Mouse (Mus musculus): Measurements from ENCODE around the gene Pde4b. TPM values are rescaled to one million over a fixed set of nuclear protein-coding genes. Genes with fewer than 3 reads are reported as not detected.
A peak's percentile ranks its signal among the peaks of the same experiment; 100 is the strongest.

Gene Pde4b
- total RNA-seq, 1 experiment from 2014 or later, result 214 TPM

- ATAC-seq (replicated peaks in 1 of 2; ENCODE audit: insufficient read depth in 1 of 2, low FRiP score in 2 of 2, low TSS enrichment in 1 of 2, low read depth in 1 of 2, poor library complexity in 2 of 2, severe bottlenecking in 2 of 2), result no peak
Measured at GRCm38 (mm10) chr4:102618609-102619008, 531.3 kb downstream of the Pde4b start.

- ATAC-seq (replicated peaks in 1 of 2; ENCODE audit: insufficient read depth in 1 of 2, low FRiP score in 2 of 2, low TSS enrichment in 1 of 2, low read depth in 1 of 2, poor library complexity in 2 of 2, severe bottlenecking in 2 of 2), result no peak
Measured at GRCm38 (mm10) chr4:102620179-102620910, 533.0 kb downstream of the Pde4b start.

GRCm38 (mm10) chr4:102621120-102621519 lies 533.8 kb downstream of the Pde4b start:
- ATAC-seq (replicated peaks in 1 of 2; ENCODE audit: insufficient read depth in 1 of 2, low FRiP score in 2 of 2, low TSS enrichment in 1 of 2, low read depth in 1 of 2, poor library complexity in 2 of 2, severe bottlenecking in 2 of 2), result no peak

GRCm38 (mm10) chr4:102622977-102623376 lies 535.6 kb downstream of the Pde4b start:
- ATAC-seq (replicated peaks in 1 of 2; ENCODE audit: insufficient read depth in 1 of 2, low FRiP score in 2 of 2, low TSS enrichment in 1 of 2, low read depth in 1 of 2, poor library complexity in 2 of 2, severe bottlenecking in 2 of 2), result no peak

- peak; percentile 50 to 71 for ATAC-seq (replicated peaks in 1 of 2; ENCODE audit: insufficient read depth in 1 of 2, low FRiP score in 2 of 2, low TSS enrichment in 1 of 2, low read depth in 1 of 2, poor library complexity in 2 of 2, severe bottlenecking in 2 of 2)
Measured at GRCm38 (mm10) chr4:102623789-102624611, 536.7 kb downstream of the Pde4b start.

- peak; percentile 85 to 86 for ATAC-seq (replicated peaks in 1 of 2; ENCODE audit: insufficient read depth in 1 of 2, low FRiP score in 2 of 2, low TSS enrichment in 1 of 2, low read depth in 1 of 2, poor library complexity in 2 of 2, severe bottlenecking in 2 of 2)
Measured at GRCm38 (mm10) chr4:102624937-102625336, 537.6 kb downstream of the Pde4b start.

GRCm38 (mm10) chr4:102627799-102628198 lies 540.5 kb downstream of the Pde4b start:
- ATAC-seq (replicated peaks in 1 of 2; ENCODE audit: insufficient read depth in 1 of 2, low FRiP score in 2 of 2, low TSS enrichment in 1 of 2, low read depth in 1 of 2, poor library complexity in 2 of 2, severe bottlenecking in 2 of 2), result no peak

GRCm38 (mm10) chr4:102629621-102630020 lies 542.3 kb downstream of the Pde4b start:
- ATAC-seq (replicated peaks in 1 of 2; ENCODE audit: insufficient read depth in 1 of 2, low FRiP score in 2 of 2, low TSS enrichment in 1 of 2, low read depth in 1 of 2, poor library complexity in 2 of 2, severe bottlenecking in 2 of 2), result 0 out of 4 replicates have a peak, but pooled peaks of 1 of the 2 experiments have one; percentile 40

- ATAC-seq (replicated peaks in 1 of 2; ENCODE audit: insufficient read depth in 1 of 2, low FRiP score in 2 of 2, low TSS enrichment in 1 of 2, low read depth in 1 of 2, poor library complexity in 2 of 2, severe bottlenecking in 2 of 2), result no peak
Measured at GRCm38 (mm10) chr4:102630261-102630660, 542.9 kb downstream of the Pde4b start.

GRCm38 (mm10) chr4:102631624-102632023 lies 544.3 kb downstream of the Pde4b start:
- ATAC-seq (replicated peaks in 1 of 2; ENCODE audit: insufficient read depth in 1 of 2, low FRiP score in 2 of 2, low TSS enrichment in 1 of 2, low read depth in 1 of 2, poor library complexity in 2 of 2, severe bottlenecking in 2 of 2), result no peak

GRCm38 (mm10) chr4:102633241-102633640 lies 545.9 kb downstream of the Pde4b start:
- ATAC-seq (replicated peaks in 1 of 2; ENCODE audit: insufficient read depth in 1 of 2, low FRiP score in 2 of 2, low TSS enrichment in 1 of 2, low read depth in 1 of 2, poor library complexity in 2 of 2, severe bottlenecking in 2 of 2), result no peak

GRCm38 (mm10) chr4:102635258-102635657 lies 547.9 kb downstream of the Pde4b start:
- ATAC-seq (replicated peaks in 1 of 2; ENCODE audit: insufficient read depth in 1 of 2, low FRiP score in 2 of 2, low TSS enrichment in 1 of 2, low read depth in 1 of 2, poor library complexity in 2 of 2, severe bottlenecking in 2 of 2), result peak; percentile 68 to 77

- ATAC-seq (replicated peaks in 1 of 2; ENCODE audit: insufficient read depth in 1 of 2, low FRiP score in 2 of 2, low TSS enrichment in 1 of 2, low read depth in 1 of 2, poor library complexity in 2 of 2, severe bottlenecking in 2 of 2), result peak; percentile 36 to 38; a peak in 3 of 4 replicates
Measured at GRCm38 (mm10) chr4:102635944-102636343, 548.6 kb downstream of the Pde4b start.

GRCm38 (mm10) chr4:102637348-102637910 lies 550.1 kb downstream of the Pde4b start:
- ATAC-seq (replicated peaks in 1 of 2; ENCODE audit: insufficient read depth in 1 of 2, low FRiP score in 2 of 2, low TSS enrichment in 1 of 2, low read depth in 1 of 2, poor library complexity in 2 of 2, severe bottlenecking in 2 of 2), result no peak

GRCm38 (mm10) chr4:102640942-102641341 lies 553.6 kb downstream of the Pde4b start:
- ATAC-seq (replicated peaks in 1 of 2; ENCODE audit: insufficient read depth in 1 of 2, low FRiP score in 2 of 2, low TSS enrichment in 1 of 2, low read depth in 1 of 2, poor library complexity in 2 of 2, severe bottlenecking in 2 of 2), result no peak

GRCm38 (mm10) chr4:102644062-102644461 lies 556.7 kb downstream of the Pde4b start:
- no peak for ATAC-seq (replicated peaks in 1 of 2; ENCODE audit: insufficient read depth in 1 of 2, low FRiP score in 2 of 2, low TSS enrichment in 1 of 2, low read depth in 1 of 2, poor library complexity in 2 of 2, severe bottlenecking in 2 of 2)

- ATAC-seq (replicated peaks in 1 of 2; ENCODE audit: insufficient read depth in 1 of 2, low FRiP score in 2 of 2, low TSS enrichment in 1 of 2, low read depth in 1 of 2, poor library complexity in 2 of 2, severe bottlenecking in 2 of 2), result peak; percentile 73 to 74; a peak in 3 of 4 replicates
Measured at GRCm38 (mm10) chr4:102647056-102647455, 559.7 kb downstream of the Pde4b start.

- no peak for ATAC-seq (replicated peaks in 1 of 2; ENCODE audit: insufficient read depth in 1 of 2, low FRiP score in 2 of 2, low TSS enrichment in 1 of 2, low read depth in 1 of 2, poor library complexity in 2 of 2, severe bottlenecking in 2 of 2)
Measured at GRCm38 (mm10) chr4:102655331-102655730, 568.0 kb downstream of the Pde4b start.

Data from hematopoietic stem cell, adult 5-6 weeks (primary cell).